Mouse (Mus musculus) MN1 (cell line): Measurements from ENCODE around the gene Gm28539.
"Not testable (repeated sequence)": the region's sequence is repeated elsewhere in the genome, so short reads cannot be mapped to it uniquely, and the experiment has no call there.

ENCODE experiments used
- DNase-seq: peaks from one replicate; pipeline ENCODE4 v3.0.0-alpha.2; 2016; ENCODE audit warnings: low spot score

Gm28539 gene

GRCm38 (mm10) chr16:18969420-18970128 is 133.2 kb downstream of the Gm28539 start:
- DNase-seq: no peak

DNA sequence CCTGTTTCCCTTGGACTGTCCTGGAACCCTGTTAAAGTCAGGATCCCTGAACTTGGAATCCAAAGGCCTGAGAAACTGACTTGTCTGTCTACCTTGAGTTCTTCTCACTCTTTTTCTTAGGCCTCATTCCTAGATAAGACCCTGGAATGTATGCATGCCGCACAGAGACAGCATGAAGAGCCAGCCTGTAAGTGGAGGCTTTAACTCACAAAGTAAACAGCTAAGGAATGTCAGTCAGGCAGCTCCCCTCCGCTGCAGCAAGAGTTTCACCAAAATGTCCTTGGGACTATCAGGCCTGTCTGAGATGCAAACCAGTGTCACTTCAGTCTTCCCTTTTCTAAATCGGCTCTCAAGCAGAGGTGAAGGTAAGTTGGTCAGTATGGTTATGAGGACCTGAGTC is 134.5 kb downstream of the Gm28539 start:
- no peak for DNase-seq

- DNase-seq: not testable (repeated sequence)
Observed at GRCm38 (mm10) chr16:18975665-18976064, 139.3 kb downstream of the Gm28539 start.

DNA sequence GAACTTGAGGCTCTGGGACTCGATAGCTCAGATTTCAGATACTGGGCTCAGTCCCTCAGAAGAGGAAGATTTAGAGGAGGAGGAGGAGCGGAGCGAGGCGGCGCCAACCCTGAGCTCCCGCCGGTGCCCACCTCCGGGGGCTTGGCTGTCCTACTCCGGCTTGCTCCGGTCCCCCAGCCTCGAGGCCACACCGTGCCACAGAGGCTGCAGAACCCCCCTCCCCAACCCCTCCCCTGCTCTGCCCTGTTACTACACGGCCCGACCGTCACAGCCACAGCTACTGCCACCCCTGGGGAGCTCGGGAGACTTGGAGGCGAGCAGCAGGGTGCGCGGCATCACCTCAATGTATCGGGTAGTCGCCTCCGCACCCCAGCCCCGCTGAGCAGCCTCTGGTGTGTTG is 139.9 kb downstream of the Gm28539 start:
- DNase-seq: no peak

- DNase-seq: no peak
Observed at GRCm38 (mm10) chr16:18986381-18986780, 150.0 kb downstream of the Gm28539 start.

DNA sequence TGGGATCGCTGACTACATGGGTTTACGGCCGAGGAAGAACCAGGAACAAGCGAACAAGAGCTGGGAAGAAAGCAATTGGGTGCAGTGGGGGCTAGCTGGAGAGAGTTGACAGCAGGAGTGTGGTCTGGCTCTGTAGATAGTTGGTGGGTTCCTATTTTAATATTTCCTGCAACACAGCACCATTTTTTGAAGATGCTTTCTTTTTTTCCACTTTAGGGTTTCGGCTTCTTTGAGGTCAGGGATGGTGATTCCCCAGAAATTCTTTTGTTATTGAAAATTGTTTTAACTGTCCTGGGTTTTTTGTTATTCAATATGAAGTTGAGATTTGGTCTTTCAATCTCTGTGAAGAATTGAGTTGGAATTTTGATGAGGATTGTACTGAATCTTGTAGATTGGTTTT is 150.5 kb downstream of the Gm28539 start:
- no peak for DNase-seq

GRCm38 (mm10) chr16:19002610-19003389 is 166.4 kb downstream of the Gm28539 start:
- DNase-seq: not testable (repeated sequence)

DNA sequence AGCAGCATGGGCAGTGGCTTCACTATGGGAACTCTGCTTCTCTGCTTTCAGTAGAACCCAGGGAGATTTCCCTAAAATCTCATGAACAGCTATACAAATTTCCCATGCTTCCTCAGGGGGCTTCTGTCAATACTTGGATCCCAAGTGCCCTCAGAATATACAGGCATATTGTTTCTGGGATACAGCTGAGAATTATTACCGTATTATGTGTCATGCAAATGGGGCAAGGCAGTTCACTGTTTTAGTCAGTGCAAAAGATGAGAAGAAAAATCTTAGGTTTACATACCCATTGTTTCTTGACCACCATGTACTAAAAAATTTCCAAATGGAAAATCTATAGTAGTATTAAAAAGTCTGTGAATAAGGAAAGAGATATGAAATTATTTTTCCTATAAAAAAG is 167.4 kb downstream of the Gm28539 start:
- no peak for DNase-seq

- no peak for DNase-seq
Observed at GRCm38 (mm10) chr16:19005298-19005697, 168.9 kb downstream of the Gm28539 start.
